Mouse (Mus musculus) left cerebral cortex, adult 18-20 months (tissue): Measurements from ENCODE around the gene Kctd18. TPM values are rescaled to one million over a fixed set of nuclear protein-coding genes. Genes with fewer than 3 reads are reported as not detected.
A peak's percentile ranks its signal among the peaks of the same experiment; 100 is the strongest.
"Not testable (repeated sequence)": the region's sequence is repeated elsewhere in the genome, so short reads cannot be mapped to it uniquely, and the experiment has no call there.

Source experiments
- DNase-seq, 2 experiments: peaks; one replicate each; pipeline ENCODE4 v3.0.0; 2021 to 2022; ENCODE audit warnings: low spot score in 2 of 2, mixed read lengths in 1 of 2
- long read RNA-seq, 2 experiments: library from polyadenylated mRNA; stranded (forward); transcript quantifications; one replicate each; pipeline ENCODE4 v2.0.0; 2021
- total RNA-seq, 2 experiments: library from RNA; stranded (reverse); gene quantifications; 2 replicates each; pipeline ENCODE4 v1.2.3; 2021

The Kctd18 gene
- 10 to 100 TPM; 14.4 to 17.6 TPM for total RNA-seq
- long read RNA-seq, experiment 1, partial matches to known transcripts = 0 of 17 reads
- long read RNA-seq, experiment 1, other reads (novel, unspliced or antisense) = 10 of 17 reads
- long read RNA-seq, experiment 2, partial matches to known transcripts = 0 of 6 reads
- long read RNA-seq, experiment 2, other reads (novel, unspliced or antisense) = 4 of 6 reads

- DNase-seq = no peak
These were observed at the start of gene Kctd18 for GRCm38 (mm10) chr1:58018856-58019255. Gene Kctd18, minus strand, starts transcription at chr1:58018956.

GRCm38 (mm10) chr1:58065606-58066005, 46.9 kb upstream of the Kctd18 start:
- DNase-seq = no peak

GRCm38 (mm10) chr1:58065151-58065550, 46.4 kb upstream of the Kctd18 start:
- no peak for DNase-seq

GRCm38 (mm10) chr1:58062131-58062530, 43.4 kb upstream of the Kctd18 start:
- no peak for DNase-seq

- no peak for DNase-seq
These were observed 40.1 kb upstream of the Kctd18 start for GRCm38 (mm10) chr1:58058846-58059245.

GRCm38 (mm10) chr1:58056939-58057338, 38.2 kb upstream of the Kctd18 start:
- DNase-seq = no peak

- no peak for DNase-seq
These were observed 37.5 kb upstream of the Kctd18 start for GRCm38 (mm10) chr1:58056074-58056807.

GRCm38 (mm10) chr1:58055598-58055997, 36.8 kb upstream of the Kctd18 start:
- DNase-seq = no peak

- DNase-seq = no peak
These were observed 30.4 kb upstream of the Kctd18 start for GRCm38 (mm10) chr1:58049126-58049525.

GRCm38 (mm10) chr1:58046721-58047290, 28.1 kb upstream of the Kctd18 start:
- DNase-seq = no peak

GRCm38 (mm10) chr1:58045546-58045945, 26.8 kb upstream of the Kctd18 start:
- DNase-seq = peak in 1 of 2 experiments; percentile 6

- DNase-seq = no peak
These were observed 26.3 kb upstream of the Kctd18 start for GRCm38 (mm10) chr1:58045076-58045475.

GRCm38 (mm10) chr1:58037306-58037705, 18.6 kb upstream of the Kctd18 start:
- not testable (repeated sequence) for DNase-seq

- peak; percentile 27 to 51 for DNase-seq
These were observed 12.5 kb upstream of the Kctd18 start for GRCm38 (mm10) chr1:58031160-58031769.

GRCm38 (mm10) chr1:58030156-58030871, 11.6 kb upstream of the Kctd18 start:
- peak; percentile 20 to 41 for DNase-seq

GRCm38 (mm10) chr1:58029636-58030117, 10.9 kb upstream of the Kctd18 start, which contains the start of gene Aox1:
Gene Aox1, plus strand, starts transcription at chr1:58029931.
- peak; percentile 11 to 18 for DNase-seq

GRCm38 (mm10) chr1:58027707-58028106, 9.0 kb upstream of the Kctd18 start:
- no peak for DNase-seq

- not testable (repeated sequence) for DNase-seq
These were observed 12.4 kb downstream of the Kctd18 start for GRCm38 (mm10) chr1:58006388-58006787.

- no peak for DNase-seq
These were observed 20.6 kb downstream of the Kctd18 start for GRCm38 (mm10) chr1:57998146-57998545.

- DNase-seq = no peak
These were observed 22.6 kb downstream of the Kctd18 start for GRCm38 (mm10) chr1:57996133-57996615.
